In the genomic region with DNA sequence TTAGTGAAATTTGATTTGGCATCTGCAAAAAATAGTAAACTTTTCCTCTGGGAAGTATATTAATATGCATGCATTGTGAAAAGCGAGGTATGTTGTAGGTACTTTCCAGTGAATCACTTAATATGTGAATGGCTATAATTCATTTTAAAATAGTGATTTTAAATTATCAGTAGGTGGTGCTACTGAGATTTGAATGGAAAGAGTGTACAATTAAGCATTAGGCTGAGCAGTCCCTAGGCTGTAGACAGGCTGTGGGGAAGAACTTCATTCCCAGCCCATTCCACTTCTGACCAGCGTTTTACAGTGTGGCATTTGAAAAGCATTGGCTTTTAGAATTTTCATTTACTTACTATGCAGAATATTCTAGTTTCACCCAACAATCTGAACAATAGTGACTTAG, we compare ENCODE assay signal across 16 mouse cellular contexts. TPM values are rescaled to one million over a fixed set of nuclear protein-coding genes. Genes with fewer than 3 reads are reported as not detected.
DNase-seq lines count a peak whose midpoint lies in the region; ATAC-seq and TF ChIP-seq lines count a peak whose summit lies in the region.
"Had no signal": no experiment of that assay in that cellular context is flagged by ENCODE, and none has a peak within 500 bp of the region (broad histone marks: within the 10 kb centered on the region; RNA-seq: fewer than 3 reads in every experiment).

No protein-coding gene starts in this region.

- WGBS in heart, adult 2 months: 68% methylated on average over 2 of the region's 2 CpGs
- 73% methylated on average over 2 of the region's 2 CpGs for WGBS in heart, embryonic 11.5 days (ENCODE audit: insufficient replicate concordance)
- WGBS in lung, embryonic 14.5 days: 73% methylated on average over 2 of the region's 2 CpGs
- WGBS in forebrain, postnatal 0 days: 76% methylated on average over 2 of the region's 2 CpGs
- 74% methylated on average over 2 of the region's 2 CpGs for WGBS in neural tube, embryonic 15.5 days

- intact Hi-C loops in heart, adult 2 months (cut with DNase I): loop anchor here (5.0 to 10.0 kb wide), 3 partner anchors 107 to 545 kb away; no protein-coding TSS in a partner anchor

- no peaks in the 10 kb centered on the region for H3K79me2 ChIP-seq in heart, adult 2 months (replicated peaks; ENCODE audit: control insufficient read depth, insufficient read depth, low read length)

- no peaks in the 10 kb centered on the region for H3K27me3 ChIP-seq in heart, adult 2 months (ENCODE audit: control insufficient read depth, insufficient read depth, low read length)
- H3K27me3 ChIP-seq in heart, embryonic 11.5 days (ENCODE audit: control insufficient read depth, insufficient read depth, low read length): no peaks in the 10 kb centered on the region
- H3K27me3 ChIP-seq in lung, embryonic 14.5 days (ENCODE audit: insufficient read depth, low read length): no peaks in the 10 kb centered on the region
- H3K27me3 ChIP-seq in forebrain, postnatal 0 days (ENCODE audit: insufficient read depth, low read length): no peaks in the 10 kb centered on the region
- no peaks in the 10 kb centered on the region for H3K27me3 ChIP-seq in neural tube, embryonic 15.5 days (replicated peaks)
- H3K27me3 ChIP-seq: liver, embryonic 12.5 days; megakaryocyte, embryonic 14.5 days; neural tube, embryonic 12.5 days had no signal

- peak; percentile 46 for TF ChIP-seq CTCF in heart, adult 2 months (IDR thresholded peaks at IDR 0.05)
- TF ChIP-seq CTCF in lung, embryonic 14.5 days (IDR thresholded peaks at IDR 0.05; ENCODE audit: low read depth): 0 out of 2 replicates have a peak, but pooled peaks have one; percentile 16
- TF ChIP-seq CTCF in forebrain, postnatal 0 days (IDR thresholded peaks at IDR 0.05; ENCODE audit: low read depth): peak; percentile 55

- TF ChIP-seq POLR2A in heart, adult 2 months (IDR thresholded peaks at IDR 0.05; ENCODE audit: insufficient read depth, low read depth, low read length): no peak

- no peak for DNase-seq in heart, adult 2 months
- peak; percentile 40 for DNase-seq in lung, embryonic 14.5 days
- no peak for DNase-seq in lung, postnatal 14 days
- DNase-seq in forebrain, postnatal 0 days: peak; percentile 41
- DNase-seq in layer of hippocampus, postnatal 25 days (ENCODE audit: extremely low spot score in 1 of 2, low spot score in 1 of 2): no peak
- DNase-seq: adrenal gland, postnatal 25 days; cerebellum, adult 11 months; heart, postnatal 36 days; kidney, postnatal 10 days; thymus, postnatal 14 days had no signal

- H3K27ac ChIP-seq in heart, adult 2 months: no peak overlapping the region
- no peak overlapping the region for H3K27ac ChIP-seq in heart, embryonic 11.5 days (ENCODE audit: low read depth, low read length)
- H3K27ac ChIP-seq in lung, embryonic 14.5 days (ENCODE audit: low read depth): no peak overlapping the region
- H3K27ac ChIP-seq in forebrain, postnatal 0 days (ENCODE audit: low read depth, low read length): no peak overlapping the region
- no peak overlapping the region for H3K27ac ChIP-seq in neural tube, embryonic 15.5 days (replicated peaks)
- H3K27ac ChIP-seq: liver, embryonic 12.5 days; neural tube, embryonic 12.5 days had no signal

- peaks cover 3% of the 10 kb centered on the region; the same call in 1 of the 2 replicates for H3K36me3 ChIP-seq in heart, adult 2 months (ENCODE audit: control insufficient read depth, insufficient read depth, low read length)
- H3K36me3 ChIP-seq in heart, embryonic 11.5 days (ENCODE audit: control insufficient read depth, insufficient read depth, low read length): no peaks in the 10 kb centered on the region
- 0 out of 2 replicates have a peak, but pooled peaks cover 2% of the 10 kb centered on the region for H3K36me3 ChIP-seq in lung, embryonic 14.5 days (ENCODE audit: insufficient read depth)
- 0 out of 2 replicates have a peak, but pooled peaks cover 3% of the 10 kb centered on the region for H3K36me3 ChIP-seq in forebrain, postnatal 0 days (ENCODE audit: insufficient read depth)
- 0 out of 2 replicates have a peak, but pooled peaks cover 5% of the 10 kb centered on the region for H3K36me3 ChIP-seq in neural tube, embryonic 15.5 days
- H3K36me3 ChIP-seq: neural tube, embryonic 12.5 days had no signal

- H3K4me3 ChIP-seq in heart, adult 2 months: no peak overlapping the region
- H3K4me3 ChIP-seq in heart, embryonic 11.5 days (ENCODE audit: low read depth, low read length): no peak overlapping the region
- H3K4me3 ChIP-seq in lung, embryonic 14.5 days (ENCODE audit: low read depth, low read length): no peak overlapping the region
- H3K4me3 ChIP-seq in forebrain, postnatal 0 days (ENCODE audit: low read depth, low read length): no peak overlapping the region
- H3K4me3 ChIP-seq in neural tube, embryonic 15.5 days (replicated peaks): no peak overlapping the region
- H3K4me3 ChIP-seq: liver, embryonic 12.5 days; megakaryocyte, embryonic 14.5 days; neural tube, embryonic 12.5 days had no signal

- no peak overlapping the region for H3K4me2 ChIP-seq in heart, embryonic 11.5 days
- H3K4me2 ChIP-seq in lung, embryonic 14.5 days: no peak overlapping the region
- no peak overlapping the region for H3K4me2 ChIP-seq in forebrain, postnatal 0 days (ENCODE audit: low read depth)
- H3K4me2 ChIP-seq in neural tube, embryonic 15.5 days: no peak overlapping the region
- H3K4me2 ChIP-seq: liver, embryonic 12.5 days; neural tube, embryonic 12.5 days had no signal

- TF ChIP-seq EP300 in heart, adult 2 months (IDR thresholded peaks at IDR 0.05; ENCODE audit: insufficient read depth, low read depth, low read length): no peak

- H3K4me1 ChIP-seq in heart, adult 2 months (ENCODE audit: control insufficient read depth, insufficient read depth, low read length): peaks cover 6% of the 10 kb centered on the region
- no peaks in the 10 kb centered on the region; the same call in 1 of the 2 replicates for H3K4me1 ChIP-seq in heart, embryonic 11.5 days (ENCODE audit: control insufficient read depth, insufficient read depth, low read length)
- H3K4me1 ChIP-seq in lung, embryonic 14.5 days (ENCODE audit: insufficient read depth): no peaks in the 10 kb centered on the region
- no peaks in the 10 kb centered on the region for H3K4me1 ChIP-seq in forebrain, postnatal 0 days (ENCODE audit: insufficient read depth)
- peaks cover 12% of the 10 kb centered on the region for H3K4me1 ChIP-seq in neural tube, embryonic 15.5 days
- H3K4me1 ChIP-seq: neural tube, embryonic 12.5 days had no signal

- no peak for ATAC-seq in heart, embryonic 11.5 days (replicated peaks; ENCODE audit: insufficient number of reproducible peaks, low FRiP score, low TSS enrichment)
- ATAC-seq in lung, embryonic 14.5 days (ENCODE audit: insufficient read depth): peak; percentile 69; the same call in 1 of the 2 replicates
- ATAC-seq in forebrain, postnatal 0 days: peak; percentile 80
- ATAC-seq in neural tube, embryonic 15.5 days (ENCODE audit: low FRiP score): 0 out of 2 replicates have a peak, but pooled peaks have one; percentile 56
- ATAC-seq: liver, embryonic 12.5 days had no signal

- H3K9me3 ChIP-seq in heart, embryonic 11.5 days (replicated peaks; ENCODE audit: control insufficient read depth, low read length): no peaks in the 10 kb centered on the region
- no peaks in the 10 kb centered on the region for H3K9me3 ChIP-seq in lung, embryonic 14.5 days (ENCODE audit: low read depth, low read length)
- no peaks in the 10 kb centered on the region for H3K9me3 ChIP-seq in forebrain, postnatal 0 days (ENCODE audit: low read length)
- H3K9me3 ChIP-seq in neural tube, embryonic 15.5 days (replicated peaks): no peaks in the 10 kb centered on the region
- H3K9me3 ChIP-seq: liver, embryonic 12.5 days; megakaryocyte, embryonic 14.5 days; neural tube, embryonic 12.5 days had no signal

- no peak overlapping the region for H3K9ac ChIP-seq in heart, adult 2 months (ENCODE audit: low read depth, low read length)
- H3K9ac ChIP-seq in heart, embryonic 11.5 days (ENCODE audit: low read depth, low read length): no peak overlapping the region
- no peak overlapping the region for H3K9ac ChIP-seq in lung, embryonic 14.5 days
- H3K9ac ChIP-seq in forebrain, postnatal 0 days: no peak overlapping the region
- H3K9ac ChIP-seq in neural tube, embryonic 15.5 days (replicated peaks): no peak overlapping the region
- H3K9ac ChIP-seq: liver, embryonic 12.5 days; neural tube, embryonic 12.5 days had no signal

RNA-seq across cellular contexts. Expression of gene Tmem236, which starts 14.6 kb away (rescaled TPM):
- total RNA-seq in heart, adult 2 months (2021): under 1 TPM in 1 of 2 experiments, not detected in 1; 0.08 TPM
- not detected in 2 replicates for polyA plus RNA-seq in heart, adult 2 months (2012; rRNA removed)
- polyA plus RNA-seq in heart, embryonic 11.5 days (2014; fragmentation: Nextera tagmentation; extraction: Ambion mirVana): 0.07 TPM in 1 of 2 replicates, not detected in the other
- 0.09 TPM in 1 of 2 replicates, not detected in the other for polyA plus RNA-seq in lung, embryonic 14.5 days (2014; fragmentation: Nextera tagmentation; extraction: Ambion mirVana)
- total RNA-seq in forebrain, postnatal 0 days (2014; rRNA removed): 0.23 and 0.24 TPM in 2 replicates
- 0.12 and 0.13 TPM in 2 replicates for polyA plus RNA-seq in forebrain, postnatal 0 days (2015; fragmentation: Nextera tagmentation; extraction: Ambion mirVana)
- 0.09 and 1.4 TPM in 2 replicates for polyA plus RNA-seq in neural tube, embryonic 15.5 days (2015; fragmentation: Nextera tagmentation; extraction: Ambion mirVana)
- under 1 TPM; 0.15 to 0.19 TPM for total RNA-seq in layer of hippocampus, postnatal 25 days (2021)
- total RNA-seq: granulocyte monocyte progenitor cell, adult 5-6 weeks; heart, postnatal 36 days had no signal
- polyA plus RNA-seq: liver, embryonic 12.5 days had no signal

Comparison
In these comparisons a context has a peak if more than half of its experiments do, and no peak if none do; other contexts are left out.
1. DNase-seq: peak in lung, embryonic 14.5 days (single experiment) and forebrain, postnatal 0 days (single experiment); none in heart, adult 2 months (0 of 2), lung, postnatal 14 days (single experiment) and layer of hippocampus, postnatal 25 days (0 of 2).
2. Peak in every context shown above with its lines, with median percentiles within 50 percentile points of each other: CTCF ChIP-seq.